Comparison of ENCODE assay signal across 15 mouse cellular contexts in genomic region chr1:184837649-184838048, GRCm38 (mm10). TPM values are rescaled to one million over a fixed set of nuclear protein-coding genes. Genes with fewer than 3 reads are reported as not detected.
"Had no signal": no experiment of that assay in that cellular context is flagged by ENCODE, and none has a peak within 500 bp of the region (broad histone marks: within the 10 kb centered on the region; RNA-seq: fewer than 3 reads in every experiment).

No protein-coding gene starts in this region.

- H3K27me3 ChIP-seq: limb, embryonic 13.5 days; midbrain, embryonic 12.5 days had no signal

- H3K9me3 ChIP-seq: limb, embryonic 13.5 days; midbrain, embryonic 12.5 days had no signal

- ATAC-seq: hindbrain, postnatal 0 days had no signal

- DNase-seq: kidney, adult 11 months; kidney, adult 9 months; kidney, postnatal 36 days; layer of hippocampus, adult 9-11 months; layer of hippocampus, postnatal 36 days; lung, adult 18-20 months; right cerebral cortex, adult 18-20 months; right cerebral cortex, postnatal 25 days; spleen, adult 18-20 months; thymus, postnatal 36 days had no signal

- H3K4me2 ChIP-seq: limb, embryonic 13.5 days; midbrain, embryonic 12.5 days had no signal

- H3K9ac ChIP-seq: limb, embryonic 13.5 days; midbrain, embryonic 12.5 days had no signal

- H3K27ac ChIP-seq: hindbrain, postnatal 0 days; kidney, postnatal 0 days; limb, embryonic 13.5 days; midbrain, embryonic 12.5 days had no signal

- H3K4me3 ChIP-seq: limb, embryonic 13.5 days; midbrain, embryonic 12.5 days had no signal

- H3K4me1 ChIP-seq: limb, embryonic 13.5 days; midbrain, embryonic 12.5 days had no signal

RNA-seq across cellular contexts. Expression of gene Marc1, which starts 26.5 kb away (rescaled TPM):
- total RNA-seq: megakaryocyte-erythroid progenitor cell, adult 5-6 weeks had no signal

RNA-seq across cellular contexts. Expression of gene C130074G19Rik, which starts 45.4 kb away (rescaled TPM):
- total RNA-seq: megakaryocyte-erythroid progenitor cell, adult 5-6 weeks had no signal
